Mouse (Mus musculus): ENCODE measurements around the gene Spdya. TPM values are rescaled to one million over a fixed set of nuclear protein-coding genes. Genes with fewer than 3 reads are reported as not detected.
"Not testable (repeated sequence)": the region's sequence is repeated elsewhere in the genome, so short reads cannot be mapped to it uniquely, and the experiment has no call there.

The Spdya gene
- 0.72 and 0.78 TPM in 2 replicates for polyA plus RNA-seq (2015; fragmentation: Nextera tagmentation; extraction: Ambion mirVana)

DNA sequence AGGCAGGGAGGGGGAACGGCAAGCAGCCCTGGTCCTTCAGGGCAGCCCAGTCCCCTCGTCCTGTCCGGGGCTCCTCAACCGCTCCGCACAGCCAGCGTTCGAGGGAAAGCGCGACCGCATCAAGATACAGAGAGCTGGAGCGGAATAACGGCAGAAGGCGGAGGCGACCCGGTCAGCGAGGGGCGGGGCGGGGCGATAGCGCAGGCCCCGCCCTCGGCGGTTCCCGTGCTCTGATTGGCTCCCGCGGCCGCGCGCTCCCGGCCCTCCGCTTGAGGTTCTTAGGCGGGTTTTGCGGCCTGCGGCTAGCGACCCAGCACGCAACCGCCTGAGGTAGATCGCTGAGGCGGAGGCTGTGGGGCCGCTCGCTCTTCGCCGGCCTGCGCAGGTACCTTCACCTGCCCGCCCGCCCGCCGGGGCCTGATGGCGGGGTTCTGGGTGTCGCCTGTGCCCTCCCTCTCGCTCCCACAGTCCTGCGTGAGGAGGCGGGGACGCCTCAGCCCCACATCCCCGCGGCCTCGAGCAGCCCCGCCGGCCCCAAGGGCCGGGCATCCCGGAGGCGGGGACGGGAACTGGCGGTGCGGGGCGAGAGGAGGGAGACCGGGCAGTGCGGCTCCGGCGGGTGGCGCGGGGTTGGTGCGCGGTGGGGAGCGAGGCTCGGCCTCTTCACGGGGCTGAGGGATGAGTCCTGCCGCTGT, at the start of gene Spdya:
Gene Spdya (plus strand): TSS at position 305 of the 695 bp plus-strand sequence.
- Histone ChIP-seq H3K9ac (peak within 1 kb of the TSS; percentile 71), H3K4me2 (peak within 1 kb of the TSS; percentile 99), H3K27ac (no peak within 1 kb of the TSS), H3K4me3 (replicated peaks) (peak within 1 kb of the TSS; percentile 76), H3K4me1 (peaks cover 4% of the 10 kb centered on the region; the same call in 1 of the 2 replicates), H3K9me3 (no peaks in the 10 kb centered on the region), H3K27me3 (replicated peaks) (no peaks in the 10 kb centered on the region; the same call in none of the 2 replicates), H3K36me3 (no peaks in the 10 kb centered on the region)
- WGBS = under 1% methylated on average over 70 of the region's 78 CpGs
- peak; percentile 95 for ATAC-seq (ENCODE audit: insufficient read depth, low FRiP score, low read depth)

DNA sequence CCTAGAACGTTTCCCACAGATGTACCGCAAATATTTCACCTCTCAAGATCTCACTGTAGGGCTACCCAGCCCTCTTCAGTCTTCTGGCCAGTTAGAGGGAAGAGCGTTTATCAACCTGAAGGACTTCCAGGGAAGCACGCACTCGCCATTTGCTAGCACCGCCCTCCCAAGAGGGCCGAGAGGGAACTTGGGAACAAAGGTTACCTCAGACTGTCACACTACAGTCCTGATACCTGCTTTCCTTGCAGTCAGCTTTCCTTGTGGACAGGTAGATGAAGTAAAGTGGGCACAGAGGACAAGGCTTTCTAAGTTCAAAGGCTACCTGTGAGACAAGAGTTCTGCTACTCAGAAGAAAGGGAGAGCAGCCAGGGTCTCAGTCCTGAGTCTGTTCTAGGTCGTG, 45.0 kb upstream of the Spdya start:
- H3K9ac ChIP-seq = no peak overlapping the region
- no peak overlapping the region for H3K4me3 ChIP-seq (replicated peaks)
- no peaks in the 10 kb centered on the region for H3K27me3 ChIP-seq (replicated peaks)
- peaks cover 38% of the 10 kb centered on the region for H3K36me3 ChIP-seq
- no peak for ATAC-seq (ENCODE audit: insufficient read depth, low FRiP score, low read depth)
- no peak overlapping the region for H3K27ac ChIP-seq
- H3K4me1 ChIP-seq = no peaks in the 10 kb centered on the region
- H3K4me2 ChIP-seq = no peak overlapping the region
- no peaks in the 10 kb centered on the region for H3K9me3 ChIP-seq
- 89% methylated on average over 8 of the region's 8 CpGs for WGBS

DNA sequence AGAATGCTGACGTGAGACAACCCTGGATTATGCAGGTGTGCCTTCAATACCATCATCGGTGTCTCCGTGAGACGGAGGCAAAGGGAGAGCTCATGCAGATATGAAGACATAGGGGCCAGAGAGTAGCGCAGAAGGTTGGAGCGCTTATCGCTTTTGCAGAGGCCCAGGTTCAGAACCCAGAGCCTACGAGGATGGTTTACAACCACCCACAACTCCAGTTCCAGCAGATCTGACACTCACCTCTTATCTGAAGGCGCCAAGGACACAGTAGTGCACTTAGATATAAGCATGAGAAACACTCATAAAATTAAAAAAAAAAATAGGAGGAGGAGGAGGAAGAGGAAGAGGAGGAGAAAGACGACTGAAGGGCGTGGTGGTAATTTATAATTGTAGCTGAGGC, 41.6 kb upstream of the Spdya start:
- WGBS = 92% methylated on average over 11 of the region's 11 CpGs
- Histone ChIP-seq H3K4me2 (no peak overlapping the region), H3K9ac (no peak overlapping the region), H3K36me3 (peaks cover 32% of the 10 kb centered on the region), H3K4me1 (no peaks in the 10 kb centered on the region), H3K4me3 (replicated peaks) (no peak overlapping the region), H3K27me3 (replicated peaks) (no peaks in the 10 kb centered on the region), H3K27ac (no peak overlapping the region), H3K9me3 (no peaks in the 10 kb centered on the region)
- no peak for ATAC-seq (ENCODE audit: insufficient read depth, low FRiP score, low read depth)

DNA sequence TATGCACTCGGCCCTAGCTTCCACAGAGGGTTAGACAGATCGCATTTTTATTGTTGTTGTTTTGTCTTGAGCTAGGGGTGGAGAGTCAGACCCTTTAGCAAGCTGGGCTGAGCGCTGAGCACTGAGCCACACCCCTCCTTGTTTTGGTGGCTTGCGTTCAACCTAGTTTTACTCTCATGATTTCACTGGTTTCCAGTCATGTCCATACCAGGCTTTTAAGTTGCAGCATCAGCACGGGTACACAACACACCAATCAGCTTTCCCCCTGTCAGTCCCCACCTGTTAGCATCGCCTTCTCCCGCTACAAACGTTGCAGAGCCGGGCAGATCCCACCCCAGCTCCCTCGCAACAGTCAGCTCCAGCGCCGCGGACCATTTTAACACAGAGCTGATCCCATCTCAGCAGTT, 25.6 kb upstream of the Spdya start:
- under 1% methylated on average over 13 of the region's 13 CpGs for WGBS
- Histone ChIP-seq H3K4me2 (peak overlapping the region; percentile 76), H3K27me3 (replicated peaks) (no peaks in the 10 kb centered on the region), H3K27ac (peak overlapping the region; percentile 94), H3K9me3 (no peaks in the 10 kb centered on the region), H3K4me3 (replicated peaks) (peak overlapping the region; percentile 75), H3K9ac (peak overlapping the region; percentile 33; the same call in 1 of the 2 replicates), H3K4me1 (peaks cover 4% of the 10 kb centered on the region; the same call in 1 of the 2 replicates), H3K36me3 (peaks cover 3% of the 10 kb centered on the region; the same call in 1 of the 2 replicates)
- ATAC-seq (ENCODE audit: insufficient read depth, low FRiP score, low read depth) = peak; percentile 45; the same call in 1 of the 2 replicates

DNA sequence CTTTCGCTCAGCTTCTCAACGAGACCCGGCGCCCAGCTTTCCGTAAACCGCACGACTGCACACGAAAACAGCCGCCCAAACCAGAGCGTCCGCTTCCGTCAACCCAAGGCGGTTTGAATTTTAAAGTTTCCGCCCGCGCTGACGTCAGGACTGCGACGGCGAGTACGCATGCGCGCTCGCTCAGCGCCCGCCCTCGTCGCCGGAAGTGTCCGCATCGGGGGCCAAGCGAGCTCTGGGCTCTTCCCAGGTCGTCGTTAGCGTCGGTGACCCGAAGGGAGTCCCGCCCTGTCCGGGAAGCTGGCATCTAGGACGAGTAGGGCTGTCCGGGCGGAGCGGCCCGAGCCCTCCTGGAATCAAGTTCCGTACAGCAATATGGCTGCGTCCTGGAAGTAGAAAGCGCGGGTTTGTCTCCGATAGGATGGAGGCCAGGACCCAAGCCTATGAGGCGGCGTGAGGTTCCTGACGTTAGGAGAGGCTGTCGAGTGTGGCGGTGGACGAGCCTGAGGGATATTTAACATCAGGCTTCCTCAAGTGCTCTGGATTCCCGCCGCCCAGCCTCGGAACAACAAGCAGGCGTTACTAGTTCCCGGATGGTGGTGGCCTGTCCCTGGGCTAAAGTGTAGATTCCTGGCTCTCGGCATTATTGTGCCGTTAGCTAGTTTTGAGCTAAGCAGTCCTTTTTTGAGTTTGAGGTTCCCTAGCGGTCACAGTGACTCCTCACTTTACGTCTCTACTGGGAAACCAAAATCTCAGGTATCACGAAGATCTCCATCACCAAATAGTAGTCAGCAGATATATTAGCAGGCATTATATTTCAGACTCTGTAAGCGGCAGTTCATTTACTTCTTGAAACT, 24.9 kb upstream of the Spdya start, which contains the start of gene Ndc80:
Gene Ndc80 (minus strand): TSS at position 147 of the 854 bp plus-strand sequence.
- Histone ChIP-seq H3K4me1 (peaks cover 4% of the 10 kb centered on the region; the same call in 1 of the 2 replicates), H3K27me3 (replicated peaks) (no peaks in the 10 kb centered on the region), H3K4me3 (replicated peaks) (peak within 1 kb of the TSS; percentile 75), H3K9ac (peak within 1 kb of the TSS; percentile 33; the same call in 1 of the 2 replicates), H3K4me2 (peak within 1 kb of the TSS; percentile 76), H3K36me3 (peaks cover 3% of the 10 kb centered on the region; the same call in 1 of the 2 replicates), H3K27ac (peak within 1 kb of the TSS; percentile 94), H3K9me3 (no peaks in the 10 kb centered on the region)
- under 1% methylated on average over 66 of the region's 66 CpGs for WGBS
- ATAC-seq (ENCODE audit: insufficient read depth, low FRiP score, low read depth) = peak; percentile 98

DNA sequence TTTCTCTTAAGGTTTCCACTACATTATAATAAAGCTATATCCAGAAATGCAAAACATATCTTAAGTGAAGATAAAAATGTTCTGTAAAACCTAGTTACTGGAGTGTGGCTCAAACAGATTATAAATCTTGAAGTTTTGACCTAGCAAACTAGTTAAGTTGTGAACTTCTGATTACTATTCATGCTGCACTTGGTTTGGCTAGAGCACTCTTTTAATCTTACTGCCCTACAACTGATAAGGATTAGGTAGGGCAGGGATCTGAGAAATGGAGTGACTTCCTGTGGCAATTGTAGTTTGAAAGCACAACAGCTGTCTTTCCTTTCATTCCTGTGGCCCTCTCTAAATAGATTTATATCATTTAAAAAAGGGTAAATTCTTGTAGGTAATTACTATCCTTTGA, 23.8 kb upstream of the Spdya start:
- Histone ChIP-seq H3K4me1 (peaks cover 4% of the 10 kb centered on the region; the same call in 1 of the 2 replicates), H3K36me3 (peaks cover 3% of the 10 kb centered on the region; the same call in 1 of the 2 replicates), H3K27me3 (replicated peaks) (no peaks in the 10 kb centered on the region), H3K9ac (no peak overlapping the region), H3K4me2 (no peak overlapping the region), H3K9me3 (no peaks in the 10 kb centered on the region), H3K4me3 (replicated peaks) (no peak overlapping the region), H3K27ac (no peak overlapping the region)
- no peak for ATAC-seq (ENCODE audit: insufficient read depth, low FRiP score, low read depth)

DNA sequence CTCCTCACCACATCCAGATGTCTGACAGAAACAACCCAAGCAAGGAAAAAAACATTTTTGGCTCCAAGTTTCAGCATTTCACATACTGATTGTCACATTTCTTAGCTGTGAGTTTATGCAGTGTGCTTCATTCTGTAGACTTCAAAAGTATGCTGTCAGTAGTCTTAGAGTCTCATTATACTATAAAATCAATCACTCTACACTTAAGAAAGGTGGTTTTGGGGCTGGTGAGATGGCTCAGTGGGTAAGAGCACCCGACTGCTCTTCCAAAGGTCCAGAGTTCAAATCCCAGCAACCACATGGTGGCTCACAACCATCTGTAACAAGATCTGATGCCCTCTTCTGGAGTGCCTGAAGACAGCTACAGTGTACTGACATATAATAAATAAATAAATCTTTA, 16.3 kb upstream of the Spdya start:
- not testable (repeated sequence) for H3K9me3 ChIP-seq

DNA sequence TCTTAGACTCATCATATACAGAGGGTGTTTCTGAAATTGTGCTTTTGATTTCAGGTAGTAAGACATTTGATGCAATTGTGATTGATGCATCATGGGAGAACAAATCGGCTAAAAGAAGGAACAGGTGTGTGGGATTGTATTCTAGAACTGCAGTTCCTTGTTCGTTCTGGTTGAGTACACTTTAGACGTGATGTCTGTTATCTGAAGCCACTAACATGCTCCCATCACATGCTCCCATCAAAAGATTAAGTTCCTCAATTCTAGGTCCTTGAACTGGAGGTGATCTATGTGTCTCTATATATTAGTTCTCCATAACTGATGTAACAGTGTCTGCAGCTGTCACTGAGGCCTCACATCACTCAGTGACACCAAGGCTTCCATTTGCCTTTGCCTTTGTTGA, 14.7 kb upstream of the Spdya start:
- Histone ChIP-seq H3K27ac (no peak overlapping the region), H3K4me2 (no peak overlapping the region), H3K4me1 (no peaks in the 10 kb centered on the region), H3K9ac (no peak overlapping the region), H3K4me3 (replicated peaks) (no peak overlapping the region), H3K9me3 (no peaks in the 10 kb centered on the region), H3K36me3 (no peaks in the 10 kb centered on the region), H3K27me3 (replicated peaks) (no peaks in the 10 kb centered on the region)
- ATAC-seq (ENCODE audit: insufficient read depth, low FRiP score, low read depth) = no peak
- 83% methylated on average over 3 of the region's 3 CpGs for WGBS

More for the DNA sequence above, 16.3 kb upstream of the Spdya start:
- not testable (repeated sequence) for H3K9ac ChIP-seq; H3K4me3 ChIP-seq (replicated peaks); H3K4me2 ChIP-seq; ATAC-seq (ENCODE audit: insufficient read depth, low FRiP score, low read depth); H3K27me3 ChIP-seq (replicated peaks); H3K27ac ChIP-seq; H3K4me1 ChIP-seq; H3K36me3 ChIP-seq
- WGBS = 56% methylated on average over 1 of the region's 1 CpGs

DNA sequence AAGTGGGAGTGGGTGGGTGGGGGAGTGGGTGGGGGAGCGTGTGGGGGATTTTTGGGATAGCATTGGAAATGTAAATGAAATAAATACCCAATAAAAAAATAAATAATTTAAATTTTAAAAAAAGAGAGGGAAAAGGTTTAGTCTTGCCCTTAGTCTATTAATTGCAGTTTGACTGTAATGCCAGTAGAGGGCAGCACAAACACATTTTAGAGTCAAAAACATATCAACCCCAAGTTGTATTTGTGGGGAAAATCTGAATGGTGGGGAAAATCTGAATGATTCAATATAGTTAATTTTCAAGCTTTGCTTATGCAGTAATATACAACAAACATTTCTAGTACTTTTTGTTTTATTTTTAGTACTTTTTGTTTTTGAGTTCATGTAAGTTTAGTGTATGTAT, 3.3 kb upstream of the Spdya start:
- Histone ChIP-seq H3K9me3 (no peaks in the 10 kb centered on the region), H3K9ac (no peak overlapping the region), H3K27me3 (replicated peaks) (no peaks in the 10 kb centered on the region; the same call in none of the 2 replicates), H3K27ac (no peak overlapping the region), H3K4me3 (replicated peaks) (no peak overlapping the region), H3K4me1 (peaks cover 4% of the 10 kb centered on the region; the same call in 1 of the 2 replicates), H3K4me2 (no peak overlapping the region), H3K36me3 (no peaks in the 10 kb centered on the region)
- WGBS = 0% methylated on average over 1 of the region's 1 CpGs
- ATAC-seq (ENCODE audit: insufficient read depth, low FRiP score, low read depth) = no peak

DNA sequence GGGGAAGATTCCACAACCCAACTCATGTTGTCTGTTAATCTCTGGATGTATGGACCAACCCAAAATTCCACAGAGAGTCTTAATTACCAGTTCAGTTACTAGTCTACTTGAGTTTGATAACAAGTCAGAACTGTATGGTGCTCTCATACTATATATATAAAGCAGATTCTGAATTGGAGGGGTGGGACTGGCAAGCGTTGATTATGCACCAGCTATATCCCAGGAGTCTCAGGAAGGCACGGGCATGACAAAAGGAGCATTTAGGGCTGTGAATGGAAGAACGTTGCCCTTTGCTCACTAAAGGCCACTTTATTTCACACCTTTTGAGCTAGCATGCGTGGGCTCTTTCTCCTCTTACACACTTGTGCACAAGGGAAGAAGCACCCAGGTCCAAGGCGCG, 511 bp upstream of the Spdya start:
- H3K4me3 ChIP-seq (replicated peaks) = peak overlapping the region; percentile 76
- no peak overlapping the region for H3K27ac ChIP-seq
- peak overlapping the region; percentile 32; the same call in 1 of the 2 replicates for H3K9ac ChIP-seq
- H3K4me1 ChIP-seq = peaks cover 4% of the 10 kb centered on the region; the same call in 1 of the 2 replicates
- no peak for ATAC-seq (ENCODE audit: insufficient read depth, low FRiP score, low read depth)
- no peaks in the 10 kb centered on the region for H3K36me3 ChIP-seq
- 9% methylated on average over 6 of the region's 6 CpGs for WGBS
- peak overlapping the region; percentile 99 for H3K4me2 ChIP-seq
- no peaks in the 10 kb centered on the region; the same call in none of the 2 replicates for H3K27me3 ChIP-seq (replicated peaks)
- no peaks in the 10 kb centered on the region for H3K9me3 ChIP-seq

DNA sequence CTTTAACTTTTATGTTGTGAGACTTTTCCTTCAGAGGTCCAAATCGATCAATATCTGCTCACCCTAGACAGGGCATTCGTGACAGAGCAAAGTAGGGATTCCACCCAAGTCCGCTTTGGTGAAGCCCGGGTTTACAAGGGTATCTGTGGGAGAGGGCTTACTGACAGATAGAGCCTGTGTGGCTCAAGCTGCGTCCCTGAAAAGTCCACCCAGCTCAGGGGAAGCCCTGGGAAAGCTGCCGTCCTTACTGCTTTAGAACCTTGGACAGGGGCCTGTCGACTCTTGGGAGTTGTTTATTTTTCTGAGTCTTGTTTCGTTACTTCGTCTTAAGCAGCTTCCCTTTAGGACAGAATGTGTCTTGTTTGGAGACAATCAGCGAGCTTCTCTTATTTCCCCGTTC, 1.0 kb downstream of the Spdya start:
- peak overlapping the region; percentile 99 for H3K4me2 ChIP-seq
- ATAC-seq (ENCODE audit: insufficient read depth, low FRiP score, low read depth) = no peak
- H3K4me3 ChIP-seq (replicated peaks) = peak overlapping the region; percentile 76; the same call in 1 of the 2 replicates
- no peak overlapping the region for H3K27ac ChIP-seq
- no peaks in the 10 kb centered on the region for H3K36me3 ChIP-seq
- 8% methylated on average over 11 of the region's 11 CpGs for WGBS
- H3K9ac ChIP-seq = no peak overlapping the region
- H3K4me1 ChIP-seq = peaks cover 4% of the 10 kb centered on the region; the same call in 1 of the 2 replicates
- no peaks in the 10 kb centered on the region; the same call in none of the 2 replicates for H3K27me3 ChIP-seq (replicated peaks)
- no peaks in the 10 kb centered on the region for H3K9me3 ChIP-seq
